Mouse (Mus musculus): ENCODE results near the gene Pskh1.

- TF ChIP-seq POLR2A (IDR thresholded peaks at IDR 0.05; ENCODE audit: control insufficient read depth in 1 of 2, insufficient read depth in 1 of 2, low read depth in 1 of 2, low read length in 2 of 2, poor library complexity in 1 of 2) = no peak; a peak in 1 of 4 replicates
- 0 out of 4 replicates have a peak, but pooled peaks of 1 of the 2 experiments have one; percentile 8 for TF ChIP-seq EP300 (IDR thresholded peaks at IDR 0.05; ENCODE audit: low read depth in 1 of 2, low read length in 2 of 2)
Measured at GRCm38 (mm10) chr8:105866364-105867029, 33.7 kb upstream of the Pskh1 start.

Measured in MEL (cell line).